Mouse (Mus musculus): ENCODE measurements around the gene Cd300ld.

DNA sequence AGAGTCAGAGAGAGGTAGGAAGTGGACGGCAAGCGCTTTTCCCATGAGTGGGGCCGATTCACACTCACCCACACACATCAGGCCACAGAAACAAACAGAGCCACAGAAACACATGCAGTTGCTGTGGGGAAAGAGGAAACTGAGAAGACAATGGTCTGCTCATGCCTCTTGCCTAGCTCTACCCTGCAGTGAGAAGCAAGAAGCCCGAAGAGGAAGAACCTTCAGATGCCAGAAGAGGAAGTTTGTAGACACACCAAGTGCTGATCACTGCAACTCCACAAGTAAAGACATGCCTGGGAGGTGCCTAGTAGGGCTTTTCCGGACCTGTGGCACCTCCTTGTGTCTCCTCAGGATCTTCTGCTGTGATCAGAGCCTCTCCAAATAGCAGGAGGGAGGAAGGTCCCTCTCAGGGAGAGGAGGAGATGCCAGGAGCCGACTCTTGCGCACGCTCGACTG lies 20.9 kb downstream of the Cd300ld start, which contains the start of gene Cd300c:
- TF ChIP-seq CTCF (IDR thresholded peaks at IDR 0.05; ENCODE audit: low read depth, low read length) (no peak), GATA1 (IDR thresholded peaks at IDR 0.05; ENCODE audit: borderline replicate concordance, low read length) (no peak), POLR2AphosphoS5 (IDR thresholded peaks at IDR 0.05; ENCODE audit: insufficient replicate concordance, low read depth, low read length) (no peak), TAL1 (conservative IDR thresholded peaks at IDR 0.05; ENCODE audit: low read depth, low read length) (no peak)

All from G1E (cell line).